Comparison of ENCODE assay signal across 1 mouse cellular context in genomic region chr13:52506822-52507221, GRCm38 (mm10). TPM values are rescaled to one million over a fixed set of nuclear protein-coding genes. Genes with fewer than 3 reads are reported as not detected.
"Had no signal": no experiment of that assay in that cellular context is flagged by ENCODE, and none has a peak within 500 bp of the region (broad histone marks: within the 10 kb centered on the region; RNA-seq: fewer than 3 reads in every experiment).

No protein-coding gene starts in this region.

RNA-seq across cellular contexts. Expression of gene Diras2, which starts 24.3 kb away (rescaled TPM):
- total RNA-seq: liver, adult 2 months had no signal
